Mouse (Mus musculus) ovary, postnatal 36 days (tissue): ENCODE results near the gene Mapkapk5.
"Not testable (repeated sequence)": the region's sequence is repeated elsewhere in the genome, so short reads cannot be mapped to it uniquely, and the experiment has no call there.

Experiments used
- DNase-seq: peaks from one replicate; pipeline ENCODE4 v3.0.0; 2022; ENCODE audit warnings: low spot score, mixed read lengths

The Mapkapk5 gene

DNA sequence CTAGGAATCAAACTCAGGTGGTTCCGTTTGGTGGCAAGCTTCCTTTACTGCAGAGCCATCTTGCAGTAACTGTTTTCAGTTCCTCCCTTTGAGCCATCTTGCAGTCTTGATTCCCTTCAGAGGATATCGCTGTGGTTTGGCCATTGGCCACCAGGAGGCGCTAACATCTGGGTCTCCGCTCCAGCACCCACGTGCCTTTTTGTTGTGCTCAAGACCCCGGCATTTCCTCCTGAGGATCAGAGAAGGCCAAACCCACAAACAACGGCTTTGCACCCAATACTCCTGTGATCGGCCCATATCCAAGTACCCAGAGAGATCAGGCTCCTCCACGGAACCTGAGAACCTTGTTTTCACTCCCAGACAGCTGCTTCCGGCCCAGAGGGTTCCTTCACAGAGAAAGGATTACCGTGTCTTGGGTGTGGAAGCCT, 18.8 kb upstream of the Mapkapk5 start:
- DNase-seq: peak; percentile 87

- DNase-seq: no peak
Measured at GRCm38 (mm10) chr5:121562436-121562835, 16.7 kb upstream of the Mapkapk5 start.

DNA sequence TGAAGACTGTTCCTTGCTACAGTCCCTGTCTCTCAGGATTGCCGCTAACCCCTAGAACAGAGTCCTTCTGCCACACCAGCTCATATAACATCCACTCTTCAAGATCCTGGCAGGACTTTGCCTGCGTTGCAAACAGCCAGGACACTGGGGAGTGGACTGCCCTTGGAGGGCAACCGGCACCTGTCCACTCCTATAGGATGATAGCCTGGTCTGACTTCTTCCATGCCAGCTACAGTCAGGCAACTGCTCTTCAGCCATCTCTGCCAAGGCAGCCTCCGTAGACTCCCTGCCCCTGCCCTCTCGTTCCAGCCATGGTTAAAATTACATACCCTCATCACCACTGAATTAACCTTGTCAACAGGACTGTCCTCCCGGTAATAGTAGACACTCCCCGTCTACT, 3.5 kb upstream of the Mapkapk5 start:
- DNase-seq: no peak

DNA sequence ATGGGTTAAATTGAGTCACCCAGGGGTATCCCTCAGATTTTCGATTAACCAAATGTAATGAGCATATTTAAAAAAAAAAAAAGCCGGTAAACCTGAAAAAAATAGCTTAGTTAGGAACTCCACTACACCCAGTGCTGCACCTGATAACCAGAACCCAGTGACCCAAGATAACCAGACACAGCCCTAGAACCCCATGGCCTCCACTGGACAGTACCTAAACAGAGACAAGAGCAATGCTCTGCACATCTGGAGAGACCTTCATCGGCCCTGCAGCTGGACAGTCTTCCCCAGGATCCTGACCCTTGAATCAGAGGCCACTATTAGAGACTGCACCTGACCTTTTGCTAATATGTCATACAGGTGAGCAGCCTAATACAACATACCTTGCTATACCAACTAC, 1.4 kb upstream of the Mapkapk5 start:
- no peak for DNase-seq

- DNase-seq: peak; percentile 43
Measured at GRCm38 (mm10) chr5:121546530-121546895, 808 bp upstream of the Mapkapk5 start.

- DNase-seq: no peak
Measured at GRCm38 (mm10) chr5:121544910-121545792, 554 bp downstream of the Mapkapk5 start, which contains the start of the genes Adam1a and Gm42878. TSS of gene Adam1a (minus strand) at chr5:121545482. TSS of gene Gm42878 (minus strand) at chr5:121545482.

GRCm38 (mm10) chr5:121543370-121543769, 2.3 kb downstream of the Mapkapk5 start:
- no peak for DNase-seq

DNA sequence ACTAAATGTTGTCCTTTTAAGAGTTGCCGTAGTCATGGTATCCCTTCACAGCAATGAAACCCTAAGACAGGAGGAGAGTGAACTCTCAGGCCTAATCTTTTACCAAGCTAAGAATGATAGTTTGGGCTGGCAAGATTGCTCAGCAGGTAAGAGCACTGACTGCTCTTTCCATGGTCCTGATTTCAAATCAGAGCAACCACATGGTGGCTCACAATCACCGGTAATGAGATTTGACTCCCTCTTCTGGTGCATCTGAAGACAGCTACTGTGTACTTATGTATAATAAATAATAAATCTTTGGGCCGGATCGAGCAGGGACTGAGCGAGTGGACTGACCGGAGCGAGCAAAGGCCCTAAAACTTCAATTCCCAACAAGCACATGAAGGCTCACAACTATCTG, 4.5 kb downstream of the Mapkapk5 start:
- no peak for DNase-seq

DNA sequence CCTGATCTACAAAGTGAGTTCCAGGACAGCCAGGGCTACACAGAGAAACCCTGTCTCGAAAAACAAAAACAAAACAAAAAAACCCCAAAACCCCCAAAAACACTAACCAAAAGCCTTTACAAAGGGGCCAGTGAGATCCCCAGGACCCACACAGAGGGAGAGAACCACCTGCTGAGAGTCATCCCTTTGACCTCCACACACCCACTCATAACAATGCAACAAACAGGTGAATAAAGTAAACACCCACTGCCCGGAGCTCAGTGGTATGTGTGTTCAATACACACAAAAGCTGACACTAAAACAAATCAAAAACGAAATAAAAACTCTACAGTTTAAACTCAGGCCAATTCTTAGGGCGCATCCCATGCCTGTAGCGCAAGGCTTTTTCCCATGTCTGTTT, 5.6 kb downstream of the Mapkapk5 start:
- DNase-seq: no peak

- no peak for DNase-seq
Measured at GRCm38 (mm10) chr5:121537588-121537987, 8.1 kb downstream of the Mapkapk5 start.

DNA sequence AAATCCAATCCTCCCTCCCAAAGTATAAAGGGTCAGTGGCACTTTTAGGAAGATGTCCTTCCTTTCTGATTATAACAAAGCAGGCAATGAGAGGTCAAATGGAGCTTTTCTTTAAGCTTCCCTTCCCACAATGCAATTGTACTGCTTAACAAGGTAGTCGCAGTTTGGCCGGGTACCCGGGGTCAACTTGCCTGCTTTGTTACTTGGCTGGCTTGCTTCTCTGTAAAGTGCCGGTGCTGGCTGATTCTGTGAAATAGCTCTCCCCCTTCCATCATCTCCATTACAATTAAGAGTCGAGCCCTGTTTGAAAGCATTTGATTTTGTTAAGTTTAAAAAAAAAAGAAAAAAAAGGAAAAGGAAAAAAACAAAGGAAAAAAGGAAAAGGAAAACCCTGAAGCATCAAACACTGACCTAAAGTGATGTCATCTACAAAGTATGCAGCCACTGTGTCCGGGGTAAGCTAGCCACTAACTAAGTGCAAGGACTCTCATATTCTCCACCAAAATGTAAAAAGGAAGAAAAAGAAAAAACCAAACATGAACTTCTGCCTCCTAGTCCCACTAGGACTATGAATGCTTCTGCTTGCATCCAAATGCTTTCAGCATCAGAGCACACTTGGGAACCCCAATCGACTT, 8.7 kb downstream of the Mapkapk5 start:
- no peak for DNase-seq

DNA sequence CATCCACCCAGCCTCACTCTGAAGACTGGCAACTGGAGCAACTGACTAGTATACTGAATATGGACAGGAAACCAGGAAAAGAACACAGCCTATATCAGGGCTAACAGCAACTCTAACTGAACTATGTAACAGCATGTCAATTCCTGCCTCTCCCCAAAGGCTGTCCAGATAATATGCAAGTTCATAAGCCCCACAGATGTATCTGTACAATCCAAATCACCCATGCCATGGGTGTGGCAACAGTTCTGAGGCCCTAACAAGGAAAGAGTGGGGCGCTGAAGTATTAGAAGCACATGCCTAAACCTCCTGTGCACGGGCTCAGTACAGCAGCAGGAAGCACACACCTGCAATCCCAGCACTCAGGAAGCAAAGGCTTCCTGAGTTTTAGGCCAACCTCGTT, 10.6 kb downstream of the Mapkapk5 start:
- no peak for DNase-seq

DNA sequence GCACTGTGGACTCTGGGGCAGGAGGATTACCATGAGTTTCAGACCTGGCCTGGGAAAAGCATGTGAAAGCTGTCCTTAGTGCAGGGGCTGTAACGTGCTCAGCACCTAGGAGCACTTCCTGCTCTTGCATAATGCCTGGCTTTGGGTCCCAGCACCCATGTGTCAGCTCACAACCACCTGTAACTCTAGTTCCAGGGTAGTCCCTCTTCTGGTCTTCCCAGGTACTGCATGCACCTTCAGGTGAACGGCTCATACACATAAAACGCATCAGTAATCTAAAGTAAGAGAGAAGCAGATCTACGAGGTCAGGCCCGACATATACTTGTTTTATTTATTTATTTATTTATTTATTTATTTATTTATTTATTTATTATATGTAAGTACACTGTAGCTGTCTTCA, 11.2 kb downstream of the Mapkapk5 start:
- no peak for DNase-seq

- DNase-seq: peak; percentile 50
Measured at GRCm38 (mm10) chr5:121526961-121527360, 18.7 kb downstream of the Mapkapk5 start.

- no peak for DNase-seq
Measured at GRCm38 (mm10) chr5:121526526-121526925, 19.2 kb downstream of the Mapkapk5 start.

DNA sequence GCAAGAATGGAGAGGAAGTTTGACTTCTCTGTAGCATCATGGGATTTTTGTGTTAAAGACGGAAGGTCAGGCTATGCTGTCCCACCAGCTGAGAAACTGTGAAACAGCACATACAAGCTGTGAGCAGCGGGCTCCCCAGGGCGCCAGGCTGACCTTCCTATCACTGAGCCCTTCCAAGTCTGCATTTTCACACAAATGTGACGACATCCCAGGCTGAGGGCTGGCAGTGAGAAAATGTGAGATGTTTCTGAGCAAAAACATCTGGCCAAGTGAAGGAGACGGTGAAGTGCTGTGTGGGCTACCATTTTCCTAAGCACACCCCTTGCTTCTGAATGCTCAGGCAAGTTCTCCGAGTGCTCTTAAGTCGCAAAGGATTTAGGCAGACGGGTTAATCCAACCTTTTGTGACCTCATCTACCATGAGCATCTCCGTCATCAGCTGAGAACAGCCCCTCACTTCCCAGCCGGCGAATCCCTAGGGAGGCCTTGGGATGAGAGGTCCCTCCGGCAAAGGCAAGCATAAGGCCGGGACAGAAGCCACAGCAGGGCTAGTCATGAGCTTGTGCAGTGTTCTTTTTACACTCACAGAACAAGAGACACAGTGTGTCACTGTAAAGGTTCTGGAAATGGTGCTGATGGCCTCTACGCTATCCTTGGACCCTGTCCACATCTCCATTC, 19.8 kb downstream of the Mapkapk5 start:
- no peak for DNase-seq

GRCm38 (mm10) chr5:121519758-121520157, 25.9 kb downstream of the Mapkapk5 start:
- DNase-seq: not testable (repeated sequence)

GRCm38 (mm10) chr5:121518983-121519382, 26.7 kb downstream of the Mapkapk5 start:
- no peak for DNase-seq

GRCm38 (mm10) chr5:121510009-121510408, 35.7 kb downstream of the Mapkapk5 start:
- DNase-seq: no peak

GRCm38 (mm10) chr5:121506846-121507245, 38.9 kb downstream of the Mapkapk5 start:
- no peak for DNase-seq

DNA sequence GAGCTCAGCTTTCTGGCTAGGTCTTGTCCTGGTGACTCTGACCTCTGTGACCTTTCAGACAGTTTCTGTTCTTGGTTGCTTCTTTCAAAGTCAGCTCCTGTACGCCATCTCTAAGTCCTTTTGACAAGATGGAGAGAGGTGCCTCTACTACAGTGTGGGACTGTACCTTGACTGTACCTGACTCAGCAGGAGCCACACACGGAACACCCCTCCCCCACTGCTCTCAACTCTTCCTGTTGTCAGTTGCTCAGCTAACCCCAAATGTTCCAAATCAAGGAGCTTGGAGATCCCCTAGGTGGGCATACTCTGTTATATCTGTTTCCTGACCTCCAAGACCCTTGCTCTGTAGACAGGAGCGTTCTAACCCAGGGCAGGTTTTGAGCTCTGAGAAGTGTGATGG, 42.5 kb downstream of the Mapkapk5 start, which contains the start of gene Adam1b:
Gene Adam1b, minus strand, starts transcription at position 205 of the 400 bp plus-strand sequence.
- DNase-seq: no peak

GRCm38 (mm10) chr5:121501424-121501996, 44.2 kb downstream of the Mapkapk5 start:
- not testable (repeated sequence) for DNase-seq
